Mouse (Mus musculus) C2C12 (cell line): ENCODE data around the gene Cpm.

ENCODE experiments used
- CTCF ChIP-seq: IDR thresholded peaks from one replicate; pipeline ENCODE4 v1.5.1; 2011; ENCODE audit not compliant: control insufficient read depth, insufficient read depth, insufficient read length
- FOSL1 ChIP-seq: IDR thresholded peaks from one replicate; pipeline ENCODE4 v1.8.0; 2011; ENCODE audit warnings: mild to moderate bottlenecking, low read length; ENCODE audit not compliant: poor library complexity, insufficient read depth, severe bottlenecking
- MAX ChIP-seq: IDR thresholded peaks from one replicate; pipeline ENCODE4 v1.6.1; 2011; ENCODE audit warnings: mild to moderate bottlenecking, control low read depth
- MYOD1 ChIP-seq: IDR thresholded peaks from one replicate; pipeline ENCODE4 v1.6.1; 2011; ENCODE audit warnings: low read depth; ENCODE audit not compliant: control insufficient read depth, insufficient read length
- MYOG ChIP-seq: IDR thresholded peaks from one replicate; pipeline ENCODE4 v1.6.1; 2011; ENCODE audit not compliant: control insufficient read depth, insufficient read length; ENCODE audit errors: extremely low read depth

DNA sequence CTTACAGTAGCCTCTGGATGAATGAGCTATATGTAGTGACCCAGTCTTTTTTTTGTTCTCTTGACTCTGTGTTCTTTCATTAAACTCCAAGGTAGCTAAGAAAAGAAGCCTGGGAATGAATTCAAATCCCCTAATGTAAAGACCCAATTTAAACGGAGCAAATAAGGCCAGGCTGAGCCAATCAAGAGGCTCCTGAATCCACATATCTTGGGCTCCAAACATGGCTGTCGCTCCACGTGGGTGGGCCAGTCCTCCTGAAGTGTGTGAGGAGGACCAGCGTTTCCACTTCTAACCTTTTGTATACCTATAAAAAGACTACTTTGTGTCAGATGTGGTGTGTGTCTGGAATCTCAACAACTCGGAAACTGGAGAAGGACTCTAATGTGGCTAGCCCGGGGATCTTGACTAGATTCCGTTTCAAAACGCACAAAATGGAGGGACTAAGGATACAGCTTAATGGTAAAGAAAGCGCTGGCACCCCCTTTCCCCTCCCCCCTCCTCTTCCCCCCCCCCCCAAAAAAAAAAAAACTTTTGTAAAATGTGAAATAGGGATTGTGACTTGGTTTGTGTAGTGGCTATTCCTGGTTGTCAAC is 98.3 kb downstream of the Cpm start:
- TF ChIP-seq MYOG = no peak
- no peak for TF ChIP-seq CTCF
- TF ChIP-seq MAX = no peak
- no peak for TF ChIP-seq MYOD1
- TF ChIP-seq FOSL1 = no peak
